Mouse (Mus musculus) inflammation-experienced regulatory T-cells, adult 16 weeks (primary cell): ENCODE results near the gene Gm21836. TPM values are rescaled to one million over a fixed set of nuclear protein-coding genes. Genes with fewer than 3 reads are reported as not detected.

ENCODE experiments used
- polyA plus RNA-seq: library from polyadenylated mRNA; unstranded; fragments of 100-300 nt; shearing (Covaris generic); gene quantifications from one replicate; pipeline ENCODE4 v1.2.1, GENCODE M21; 2017

Gm21836 gene
- polyA plus RNA-seq, result not detected

DNA sequence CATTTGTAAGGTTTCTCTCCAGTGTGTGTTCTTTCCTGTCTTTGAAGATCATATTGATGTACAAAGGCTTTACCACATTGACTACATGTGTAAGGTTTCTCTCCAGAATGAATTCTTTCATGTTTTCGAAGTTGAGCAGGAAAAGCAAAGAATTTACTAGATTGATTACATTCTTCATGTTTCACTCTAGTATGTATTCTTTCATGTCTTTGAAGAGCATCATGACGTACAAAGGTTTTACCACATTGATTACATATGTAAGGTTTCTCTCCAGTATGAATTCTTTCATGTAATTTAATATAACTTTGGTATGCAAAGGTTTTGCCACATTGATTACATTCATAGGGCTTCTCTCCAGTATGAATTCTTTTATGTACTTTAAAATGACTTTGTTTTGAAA lies at the start of gene Gm21836:
Gene Gm21836 (minus strand): TSS at position 101 of the 400 bp plus-strand sequence.

GRCm38 (mm10) chr9:124476096-124476902 lies 17.3 kb downstream of the Gm21836 start, which contains the start of gene Ppp2r3d:
Ppp2r3d (minus strand) TSS chr9:124476898.

Other genes starting within 250 kb of the Gm21836 start
- gene 2010315B03Rik, start 181.1 kb downstream of the Gm21836 start, polyA plus RNA-seq, result 23.1 TPM
- gene Ppp2r3d, start 16.9 kb downstream of the Gm21836 start, polyA plus RNA-seq, result 29.3 TPM